Mouse (Mus musculus): ENCODE data around the gene Eif5a2. TPM values are rescaled to one million over a fixed set of nuclear protein-coding genes. Genes with fewer than 3 reads are reported as not detected.

The Eif5a2 gene
- total and polyA plus RNA-seq, 2 experiments from 2014 or later = 9.2 to 23.7 TPM

- DNase-seq (ENCODE audit: low spot score) = no peak
- Histone ChIP-seq H3K9me3 (ENCODE audit: low read length) (no peaks in the 10 kb centered on the region), H3K9ac (replicated peaks; ENCODE audit: low read length, poor library complexity, severe bottlenecking) (no peak overlapping the region), H3K36me3 (ENCODE audit: insufficient read depth, low read length) (no peaks in the 10 kb centered on the region), H3K4me3 (ENCODE audit: low read depth, low read length) (no peak overlapping the region), H3K27ac (ENCODE audit: low read depth, low read length) (no peak overlapping the region), H3K4me1 (ENCODE audit: insufficient read depth, low read length) (no peaks in the 10 kb centered on the region), H3K27me3 (ENCODE audit: insufficient read depth, low read length) (no peaks in the 10 kb centered on the region), H3K4me2 (ENCODE audit: low read depth, low read length, poor library complexity, severe bottlenecking) (no peak overlapping the region)
- no peak for TF ChIP-seq CTCF (IDR thresholded peaks at IDR 0.05)
- 68% methylated on average over 2 of the region's 2 CpGs for WGBS
- no peak for ATAC-seq (ENCODE audit: low FRiP score)
Measured at GRCm38 (mm10) chr3:28784176-28784575, 3.1 kb downstream of the Eif5a2 start.

GRCm38 (mm10) chr3:28794835-28795234, 13.8 kb downstream of the Eif5a2 start:
- Histone ChIP-seq H3K27me3 (ENCODE audit: insufficient read depth, low read length) (no peaks in the 10 kb centered on the region), H3K36me3 (ENCODE audit: insufficient read depth, low read length) (no peaks in the 10 kb centered on the region), H3K9ac (replicated peaks; ENCODE audit: low read length, poor library complexity, severe bottlenecking) (no peak overlapping the region), H3K27ac (ENCODE audit: low read depth, low read length) (no peak overlapping the region), H3K4me2 (ENCODE audit: low read depth, low read length, poor library complexity, severe bottlenecking) (no peak overlapping the region), H3K4me3 (ENCODE audit: low read depth, low read length) (no peak overlapping the region), H3K4me1 (ENCODE audit: insufficient read depth, low read length) (no peaks in the 10 kb centered on the region), H3K9me3 (ENCODE audit: low read length) (no peaks in the 10 kb centered on the region)
- DNase-seq (ENCODE audit: low spot score) = no peak
- ATAC-seq (ENCODE audit: low FRiP score) = no peak
- WGBS = 91% methylated on average over 7 of the region's 7 CpGs
- TF ChIP-seq CTCF (IDR thresholded peaks at IDR 0.05) = no peak

- peak within 1 kb of the TSS; percentile 85 for H3K27ac ChIP-seq (ENCODE audit: low read depth, low read length)
- no peaks in the 10 kb centered on the region for H3K9me3 ChIP-seq (ENCODE audit: low read length)
- H3K4me1 ChIP-seq (ENCODE audit: insufficient read depth, low read length) = no peaks in the 10 kb centered on the region
- H3K36me3 ChIP-seq (ENCODE audit: insufficient read depth, low read length) = no peaks in the 10 kb centered on the region; the same call in 1 of the 2 replicates
- peak within 1 kb of the TSS; percentile 90 for H3K9ac ChIP-seq (replicated peaks; ENCODE audit: low read length, poor library complexity, severe bottlenecking)
- H3K4me3 ChIP-seq (ENCODE audit: low read depth, low read length) = peak within 1 kb of the TSS; percentile 91
- under 1% methylated on average over 67 of the region's 72 CpGs for WGBS
- DNase-seq (ENCODE audit: low spot score) = peak; percentile 98
- TF ChIP-seq CTCF (IDR thresholded peaks at IDR 0.05) = 0 out of 2 replicates have a peak, but pooled peaks have one; percentile 6
- no peaks in the 10 kb centered on the region for H3K27me3 ChIP-seq (ENCODE audit: insufficient read depth, low read length)
- peak; percentile 99 for ATAC-seq (ENCODE audit: low FRiP score)
- H3K4me2 ChIP-seq (ENCODE audit: low read depth, low read length, poor library complexity, severe bottlenecking) = peak within 1 kb of the TSS; percentile 58
Measured at GRCm38 (mm10) chr3:28805301-28806097, 24.4 kb downstream of the Eif5a2 start, which contains the start of gene Rpl22l1. Rpl22l1 (plus strand) TSS chr3:28805436.

GRCm38 (mm10) chr3:28808039-28808643, 27.1 kb downstream of the Eif5a2 start:
- DNase-seq (ENCODE audit: low spot score) (no peak), ATAC-seq (ENCODE audit: low FRiP score) (no peak)
- no peaks in the 10 kb centered on the region for H3K27me3 ChIP-seq (ENCODE audit: insufficient read depth, low read length)
- TF ChIP-seq CTCF (IDR thresholded peaks at IDR 0.05) = no peak
- no peak overlapping the region for H3K27ac ChIP-seq (ENCODE audit: low read depth, low read length)
- H3K36me3 ChIP-seq (ENCODE audit: insufficient read depth, low read length) = no peaks in the 10 kb centered on the region; the same call in 1 of the 2 replicates
- WGBS = 93% methylated on average over 4 of the region's 4 CpGs
- H3K4me1 ChIP-seq (ENCODE audit: insufficient read depth, low read length) = no peaks in the 10 kb centered on the region
- H3K9ac ChIP-seq (replicated peaks; ENCODE audit: low read length, poor library complexity, severe bottlenecking) = no peak overlapping the region
- H3K9me3 ChIP-seq (ENCODE audit: low read length) = no peaks in the 10 kb centered on the region
- no peak overlapping the region for H3K4me2 ChIP-seq (ENCODE audit: low read depth, low read length, poor library complexity, severe bottlenecking)
- H3K4me3 ChIP-seq (ENCODE audit: low read depth, low read length) = no peak overlapping the region

GRCm38 (mm10) chr3:28811441-28811840, 30.4 kb downstream of the Eif5a2 start:
- H3K36me3 ChIP-seq (ENCODE audit: insufficient read depth, low read length) = no peaks in the 10 kb centered on the region; the same call in 1 of the 2 replicates
- ATAC-seq (ENCODE audit: low FRiP score) = no peak
- no peaks in the 10 kb centered on the region for H3K9me3 ChIP-seq (ENCODE audit: low read length)
- no peak for DNase-seq (ENCODE audit: low spot score)
- 78% methylated on average over 4 of the region's 4 CpGs for WGBS
- no peak overlapping the region for H3K4me3 ChIP-seq (ENCODE audit: low read depth, low read length)
- TF ChIP-seq CTCF (IDR thresholded peaks at IDR 0.05) = no peak
- no peak overlapping the region for H3K27ac ChIP-seq (ENCODE audit: low read depth, low read length)
- no peaks in the 10 kb centered on the region for H3K4me1 ChIP-seq (ENCODE audit: insufficient read depth, low read length)
- no peak overlapping the region for H3K4me2 ChIP-seq (ENCODE audit: low read depth, low read length, poor library complexity, severe bottlenecking)
- H3K9ac ChIP-seq (replicated peaks; ENCODE audit: low read length, poor library complexity, severe bottlenecking) = no peak overlapping the region
- no peaks in the 10 kb centered on the region for H3K27me3 ChIP-seq (ENCODE audit: insufficient read depth, low read length)

GRCm38 (mm10) chr3:28814361-28814760, 33.3 kb downstream of the Eif5a2 start:
- Histone ChIP-seq H3K9me3 (ENCODE audit: low read length) (no peaks in the 10 kb centered on the region), H3K9ac (replicated peaks; ENCODE audit: low read length, poor library complexity, severe bottlenecking) (no peak overlapping the region), H3K27me3 (ENCODE audit: insufficient read depth, low read length) (no peaks in the 10 kb centered on the region), H3K36me3 (ENCODE audit: insufficient read depth, low read length) (no peaks in the 10 kb centered on the region), H3K4me1 (ENCODE audit: insufficient read depth, low read length) (no peaks in the 10 kb centered on the region), H3K4me3 (ENCODE audit: low read depth, low read length) (no peak overlapping the region), H3K27ac (ENCODE audit: low read depth, low read length) (no peak overlapping the region), H3K4me2 (ENCODE audit: low read depth, low read length, poor library complexity, severe bottlenecking) (no peak overlapping the region)
- DNase-seq (ENCODE audit: low spot score) (peak; percentile 86), ATAC-seq (ENCODE audit: low FRiP score) (no peak)
- WGBS = 7% methylated on average over 4 of the region's 4 CpGs
- TF ChIP-seq CTCF (IDR thresholded peaks at IDR 0.05) = peak; percentile 86
